ENCODE assay signal across 9 mouse cellular contexts in the genomic region with DNA sequence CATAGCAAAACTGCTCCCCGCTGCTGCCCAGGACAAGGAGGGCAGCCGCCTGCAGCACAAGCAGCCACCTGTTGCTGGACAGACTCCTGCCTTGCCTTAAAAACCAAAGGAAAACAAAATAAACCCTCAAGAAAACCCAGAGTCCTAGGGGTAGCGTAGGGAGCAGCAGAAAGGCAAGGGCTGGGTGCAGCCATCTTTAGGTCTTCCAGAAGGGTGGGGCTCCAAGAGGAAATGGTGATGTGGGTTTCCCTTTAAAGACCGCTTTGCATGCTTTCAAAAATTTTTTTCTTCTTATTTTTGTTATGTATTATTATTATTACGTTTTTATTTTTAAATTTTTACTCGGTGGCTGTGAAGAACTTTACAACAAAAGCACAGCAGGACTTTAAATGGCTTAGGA.
A peak's percentile ranks its signal among the peaks of the same experiment; 100 is the strongest.
DNase-seq lines count a peak whose midpoint lies in the region; ATAC-seq lines count a peak whose summit lies in the region.
"Had no signal": no experiment of that assay in that cellular context is flagged by ENCODE, and none has a peak within 500 bp of the region (broad histone marks: within the 10 kb centered on the region; RNA-seq: fewer than 3 reads in every experiment).

No protein-coding gene starts in this region.

- H3K36me3 ChIP-seq in kidney, embryonic 15.5 days, result no peaks in the 10 kb centered on the region
- no peaks in the 10 kb centered on the region for H3K36me3 ChIP-seq in embryonic facial prominence, embryonic 12.5 days
- H3K36me3 ChIP-seq in intestine, embryonic 16.5 days (ENCODE audit: control insufficient read depth, insufficient read depth, low read length), result no peaks in the 10 kb centered on the region
- no peaks in the 10 kb centered on the region for H3K36me3 ChIP-seq in neural tube, embryonic 14.5 days (ENCODE audit: control insufficient read depth, insufficient read depth, low read length)

- 0 out of 2 replicates have a peak, but pooled peaks cover 11% of the 10 kb centered on the region for H3K4me1 ChIP-seq in kidney, embryonic 15.5 days
- H3K4me1 ChIP-seq in embryonic facial prominence, embryonic 12.5 days, result peaks cover 4% of the 10 kb centered on the region; the same call in 1 of the 2 replicates
- H3K4me1 ChIP-seq in intestine, embryonic 16.5 days (ENCODE audit: control insufficient read depth, insufficient read depth, low read length), result peaks cover 5% of the 10 kb centered on the region; the same call in 1 of the 2 replicates
- H3K4me1 ChIP-seq in neural tube, embryonic 14.5 days (ENCODE audit: control insufficient read depth, insufficient read depth, low read length), result peaks cover 4% of the 10 kb centered on the region; the same call in 1 of the 2 replicates

- H3K27me3 ChIP-seq in kidney, embryonic 15.5 days, result peaks cover 23% of the 10 kb centered on the region
- H3K27me3 ChIP-seq in embryonic facial prominence, embryonic 12.5 days, result peaks cover 12% of the 10 kb centered on the region; the same call in 1 of the 2 replicates
- H3K27me3 ChIP-seq in intestine, embryonic 16.5 days (replicated peaks; ENCODE audit: control insufficient read depth, insufficient read depth, low read length), result no peaks in the 10 kb centered on the region; the same call in 1 of the 2 replicates
- H3K27me3 ChIP-seq in neural tube, embryonic 14.5 days (ENCODE audit: control insufficient read depth, insufficient read depth, low read length), result peaks cover 5% of the 10 kb centered on the region

- H3K9ac ChIP-seq in kidney, embryonic 15.5 days, result no peak overlapping the region
- no peak overlapping the region for H3K9ac ChIP-seq in embryonic facial prominence, embryonic 12.5 days
- no peak overlapping the region for H3K9ac ChIP-seq in intestine, embryonic 16.5 days (ENCODE audit: low read depth, low read length)
- H3K9ac ChIP-seq in neural tube, embryonic 14.5 days (replicated peaks; ENCODE audit: low read depth, low read length), result no peak overlapping the region

- no peak overlapping the region for H3K27ac ChIP-seq in kidney, embryonic 15.5 days
- no peak overlapping the region for H3K27ac ChIP-seq in embryonic facial prominence, embryonic 12.5 days
- H3K27ac ChIP-seq in intestine, embryonic 16.5 days (ENCODE audit: low read length), result no peak overlapping the region
- no peak overlapping the region for H3K27ac ChIP-seq in neural tube, embryonic 14.5 days (ENCODE audit: low read depth, low read length)

- H3K4me3 ChIP-seq in kidney, embryonic 15.5 days (replicated peaks), result peak overlapping the region; percentile 46; the same call in 1 of the 2 replicates
- H3K4me3 ChIP-seq in embryonic facial prominence, embryonic 12.5 days, result peak overlapping the region; percentile 40; the same call in 1 of the 2 replicates
- peak overlapping the region; percentile 57; the same call in 1 of the 2 replicates for H3K4me3 ChIP-seq in intestine, embryonic 16.5 days (ENCODE audit: low read length)
- H3K4me3 ChIP-seq in neural tube, embryonic 14.5 days (ENCODE audit: low read depth, low read length), result no peak overlapping the region

- WGBS in kidney, embryonic 15.5 days, result 52% methylated on average over 6 of the region's 6 CpGs
- WGBS in embryonic facial prominence, embryonic 12.5 days, result 41% methylated on average over 6 of the region's 6 CpGs
- 50% methylated on average over 6 of the region's 6 CpGs for WGBS in intestine, embryonic 16.5 days
- WGBS in neural tube, embryonic 14.5 days, result 39% methylated on average over 6 of the region's 6 CpGs

- no peak for DNase-seq in kidney, postnatal 4 days
- DNase-seq in urinary bladder, postnatal 14 days (ENCODE audit: low spot score), result no peak
- no peak for DNase-seq in lung, postnatal 10 days
- DNase-seq: lung, adult 2 months had no signal

- H3K9me3 ChIP-seq in kidney, embryonic 15.5 days (replicated peaks), result no peaks in the 10 kb centered on the region
- H3K9me3 ChIP-seq in embryonic facial prominence, embryonic 12.5 days, result no peaks in the 10 kb centered on the region
- H3K9me3 ChIP-seq in intestine, embryonic 16.5 days (ENCODE audit: control insufficient read depth, low read length), result no peaks in the 10 kb centered on the region
- no peaks in the 10 kb centered on the region for H3K9me3 ChIP-seq in neural tube, embryonic 14.5 days (ENCODE audit: control insufficient read depth, low read length)

- no peak for ATAC-seq in kidney, embryonic 15.5 days (replicated peaks; ENCODE audit: low FRiP score)
- ATAC-seq in embryonic facial prominence, embryonic 12.5 days (ENCODE audit: insufficient number of reproducible peaks, insufficient read depth, low FRiP score, low TSS enrichment), result no peak
- no peak for ATAC-seq in intestine, embryonic 16.5 days
- no peak for ATAC-seq in neural tube, embryonic 14.5 days (ENCODE audit: low read depth)
- no peak for ATAC-seq in frontal cortex, adult (ENCODE audit: low TSS enrichment)

- peak overlapping the region; percentile 87 for H3K4me2 ChIP-seq in kidney, embryonic 15.5 days
- H3K4me2 ChIP-seq in embryonic facial prominence, embryonic 12.5 days (replicated peaks), result peak overlapping the region; percentile 83
- peak overlapping the region; percentile 84 for H3K4me2 ChIP-seq in intestine, embryonic 16.5 days (ENCODE audit: low read depth, low read length)
- peak overlapping the region; percentile 75 for H3K4me2 ChIP-seq in neural tube, embryonic 14.5 days (ENCODE audit: low read depth, low read length)
